In the genomic region with DNA sequence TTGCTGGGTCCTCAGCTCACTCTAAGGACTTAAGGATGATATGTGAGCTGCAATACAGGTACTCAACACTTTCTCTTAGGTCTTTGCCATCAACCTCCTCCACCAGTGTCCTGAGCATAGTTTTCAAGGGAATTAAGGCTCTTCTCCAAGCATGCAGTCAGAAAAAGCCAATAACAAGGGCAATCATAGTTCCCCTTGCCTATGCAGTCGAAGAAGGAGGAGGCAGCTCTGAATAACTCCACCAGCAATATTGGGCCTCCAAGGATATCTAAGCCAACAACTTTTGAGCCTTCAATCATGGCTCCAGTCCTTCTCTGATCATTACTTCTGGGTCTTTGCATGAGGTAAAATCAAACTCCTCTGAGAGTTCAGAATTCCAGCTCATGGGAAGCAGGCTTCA, we compare ENCODE assay signal across 7 mouse cellular contexts.
DNase-seq lines count a peak whose midpoint lies in the region.
"Not testable (repeated sequence)": the region's sequence is repeated elsewhere in the genome, so short reads cannot be mapped to it uniquely, and the experiment has no call there.

No protein-coding gene starts in this region.

- intact Hi-C loops in left cerebral cortex, postnatal 4 days (cut with DNase I), result not testable (repeated sequence)

- peak; percentile 0 for DNase-seq in c-Kit-positive CD71-positive TER-119-positive erythroid progenitor cells, embryonic 14.5 days (ENCODE audit: low spot score)
- DNase-seq in heart, adult 18-20 months, result peak; percentile 1 to 17
- DNase-seq in kidney, adult 11 months, result peak; percentile 2
- DNase-seq in left cerebral cortex, postnatal 4 days, result peak; percentile 0
- DNase-seq in ovary, postnatal 10 days (ENCODE audit: low spot score), result peak; percentile 1
- DNase-seq in testis, postnatal 10 days (ENCODE audit: low spot score), result peak; percentile 36
- peak; percentile 9 for DNase-seq in urinary bladder, postnatal 10 days (ENCODE audit: low spot score)

Comparison
In these comparisons a context has a peak if more than half of its experiments do, and no peak if none do; other contexts are left out.
1. Peak in every context shown above with its lines: DNase-seq.